Mouse (Mus musculus): ENCODE results near the gene Stoml1. TPM values are rescaled to one million over a fixed set of nuclear protein-coding genes. Genes with fewer than 3 reads are reported as not detected.
"Not testable (repeated sequence)": the region's sequence is repeated elsewhere in the genome, so short reads cannot be mapped to it uniquely, and the experiment has no call there.

The Stoml1 gene
- polyA plus RNA-seq, 1 experiment from 2014 or later, result 19.4 TPM

- Histone ChIP-seq H3K27ac (ENCODE audit: low read depth, low read length) (peak overlapping the region; percentile 86), H3K9me3 (replicated peaks; ENCODE audit: control insufficient read depth, low read length) (no peaks in the 10 kb centered on the region), H3K4me2 (peak overlapping the region; percentile 80), H3K4me1 (ENCODE audit: control insufficient read depth, insufficient read depth, low read length) (peaks cover 34% of the 10 kb centered on the region), H3K4me3 (ENCODE audit: low read depth, low read length) (peak overlapping the region; percentile 68), H3K36me3 (ENCODE audit: control insufficient read depth, insufficient read depth, low read length) (no peaks in the 10 kb centered on the region), H3K9ac (ENCODE audit: low read depth, low read length) (peak overlapping the region; percentile 90), H3K27me3 (ENCODE audit: control insufficient read depth, insufficient read depth, low read length) (no peaks in the 10 kb centered on the region)
- ATAC-seq (replicated peaks; ENCODE audit: insufficient number of reproducible peaks, low FRiP score, low TSS enrichment), result no peak
- 38% methylated on average over 7 of the region's 7 CpGs for WGBS (ENCODE audit: insufficient replicate concordance)
Measured at GRCm38 (mm10) chr9:58248746-58249413, 4.1 kb upstream of the Stoml1 start.

DNA sequence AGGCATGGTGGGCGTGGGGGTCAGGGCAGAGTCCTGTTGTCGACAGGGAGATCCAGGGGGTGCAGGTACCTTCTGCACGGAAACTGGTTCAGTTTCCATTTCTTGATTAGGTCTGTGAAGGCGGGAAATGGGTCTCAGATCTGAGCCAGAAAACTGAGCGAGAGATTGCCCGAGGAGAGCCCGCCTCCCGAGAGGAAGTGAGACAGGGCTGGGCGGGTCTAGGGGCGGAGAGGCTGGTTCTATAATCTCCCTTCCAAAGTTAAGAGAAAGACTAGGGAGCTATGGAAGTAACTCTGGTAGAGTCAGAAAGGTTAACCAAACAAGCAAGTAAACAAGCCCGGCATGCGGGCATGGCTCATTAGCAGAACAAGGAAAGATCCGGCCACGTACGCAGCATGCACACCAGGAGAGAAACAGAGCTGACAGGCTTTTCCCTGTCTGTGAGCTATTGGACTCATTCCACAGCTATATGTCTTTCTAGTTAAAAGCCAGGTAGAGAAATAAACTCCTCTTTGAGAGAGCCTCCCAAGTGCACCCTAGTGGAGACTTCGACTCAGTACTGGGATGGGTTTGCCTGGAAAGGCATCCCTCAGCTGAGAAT lies 3.3 kb upstream of the Stoml1 start, which contains the start of gene Pml:
TSS of gene Pml (minus strand) at position 195 of the 601 bp plus-strand sequence.
- H3K9me3 ChIP-seq (replicated peaks; ENCODE audit: control insufficient read depth, low read length), result no peaks in the 10 kb centered on the region
- 0 out of 2 replicates have a peak, but pooled peaks have one; percentile 46 for ATAC-seq (replicated peaks; ENCODE audit: insufficient number of reproducible peaks, low FRiP score, low TSS enrichment)
- no peaks in the 10 kb centered on the region for H3K27me3 ChIP-seq (ENCODE audit: control insufficient read depth, insufficient read depth, low read length)
- H3K4me1 ChIP-seq (ENCODE audit: control insufficient read depth, insufficient read depth, low read length), result peaks cover 30% of the 10 kb centered on the region
- H3K9ac ChIP-seq (ENCODE audit: low read depth, low read length), result peak within 1 kb of the TSS; percentile 90
- H3K36me3 ChIP-seq (ENCODE audit: control insufficient read depth, insufficient read depth, low read length), result no peaks in the 10 kb centered on the region
- peak within 1 kb of the TSS; percentile 80 for H3K4me2 ChIP-seq
- WGBS (ENCODE audit: insufficient replicate concordance), result under 1% methylated on average over 16 of the region's 16 CpGs
- H3K4me3 ChIP-seq (ENCODE audit: low read depth, low read length), result peak within 1 kb of the TSS; percentile 68
- peak within 1 kb of the TSS; percentile 86 for H3K27ac ChIP-seq (ENCODE audit: low read depth, low read length)

DNA sequence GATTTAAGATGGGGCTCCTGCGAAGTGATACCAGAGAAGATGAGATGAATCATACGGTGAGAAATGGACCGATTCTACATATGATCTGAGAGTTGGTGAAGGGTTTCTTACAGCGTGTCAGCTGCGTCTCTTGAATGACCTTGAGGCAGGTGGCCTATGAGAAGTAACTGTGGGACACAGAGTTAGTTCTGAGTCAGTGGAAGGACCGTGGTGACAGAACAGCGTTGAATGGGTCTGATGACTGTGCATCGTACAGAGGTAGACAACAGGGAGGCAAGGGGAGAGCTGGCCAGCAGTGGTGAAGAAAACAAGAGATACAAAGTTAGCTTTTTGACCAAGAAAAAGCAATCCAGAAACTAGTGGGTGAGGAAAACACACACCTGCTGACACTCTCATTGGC lies 2.6 kb upstream of the Stoml1 start:
- no peak for ATAC-seq (replicated peaks; ENCODE audit: insufficient number of reproducible peaks, low FRiP score, low TSS enrichment)
- Histone ChIP-seq H3K4me1 (ENCODE audit: control insufficient read depth, insufficient read depth, low read length) (peaks cover 30% of the 10 kb centered on the region), H3K27ac (ENCODE audit: low read depth, low read length) (peak overlapping the region; percentile 86), H3K9me3 (replicated peaks; ENCODE audit: control insufficient read depth, low read length) (no peaks in the 10 kb centered on the region), H3K27me3 (ENCODE audit: control insufficient read depth, insufficient read depth, low read length) (no peaks in the 10 kb centered on the region), H3K36me3 (ENCODE audit: control insufficient read depth, insufficient read depth, low read length) (no peaks in the 10 kb centered on the region), H3K9ac (ENCODE audit: low read depth, low read length) (peak overlapping the region; percentile 90), H3K4me2 (peak overlapping the region; percentile 80), H3K4me3 (ENCODE audit: low read depth, low read length) (peak overlapping the region; percentile 68)
- WGBS (ENCODE audit: insufficient replicate concordance), result 67% methylated on average over 8 of the region's 8 CpGs

DNA sequence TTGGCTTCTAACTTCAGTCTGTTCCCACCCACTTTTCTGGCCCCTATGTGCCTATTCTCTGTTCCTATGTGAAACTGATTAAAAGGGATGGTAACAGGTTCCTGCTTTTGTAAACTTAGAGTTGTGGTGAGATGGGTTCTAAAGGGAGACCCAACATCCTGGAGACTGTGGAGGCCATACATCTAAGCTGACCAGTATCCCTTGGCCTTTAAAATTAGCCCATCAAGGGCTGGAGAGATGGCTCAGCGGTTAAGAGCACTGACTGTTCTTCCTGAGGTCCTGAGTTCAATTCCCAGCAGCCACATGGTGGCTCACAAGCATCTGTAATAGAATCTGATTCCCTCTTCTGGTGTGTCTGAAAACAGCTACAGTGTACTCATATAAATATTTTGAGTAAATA lies 2.2 kb upstream of the Stoml1 start:
- Histone ChIP-seq H3K4me1 (ENCODE audit: control insufficient read depth, insufficient read depth, low read length) (peaks cover 30% of the 10 kb centered on the region), H3K4me2 (peak overlapping the region; percentile 80; the same call in 1 of the 2 replicates), H3K27ac (ENCODE audit: low read depth, low read length) (peak overlapping the region; percentile 86)
- not testable (repeated sequence) for H3K27me3 ChIP-seq (ENCODE audit: control insufficient read depth, insufficient read depth, low read length); H3K9ac ChIP-seq (ENCODE audit: low read depth, low read length); H3K9me3 ChIP-seq (replicated peaks; ENCODE audit: control insufficient read depth, low read length); H3K36me3 ChIP-seq (ENCODE audit: control insufficient read depth, insufficient read depth, low read length); H3K4me3 ChIP-seq (ENCODE audit: low read depth, low read length); ATAC-seq (replicated peaks; ENCODE audit: insufficient number of reproducible peaks, low FRiP score, low TSS enrichment)
- WGBS (ENCODE audit: insufficient replicate concordance), result 85% methylated on average over 1 of the region's 1 CpGs

GRCm38 (mm10) chr9:58253805-58254122 lies 800 bp downstream of the Stoml1 start:
- not testable (repeated sequence) for H3K27ac ChIP-seq (ENCODE audit: low read depth, low read length); ATAC-seq (replicated peaks; ENCODE audit: insufficient number of reproducible peaks, low FRiP score, low TSS enrichment); H3K36me3 ChIP-seq (ENCODE audit: control insufficient read depth, insufficient read depth, low read length); H3K27me3 ChIP-seq (ENCODE audit: control insufficient read depth, insufficient read depth, low read length); H3K9me3 ChIP-seq (replicated peaks; ENCODE audit: control insufficient read depth, low read length)
- H3K4me2 ChIP-seq, result peak overlapping the region; percentile 84
- H3K9ac ChIP-seq (ENCODE audit: low read depth, low read length), result peak overlapping the region; percentile 85
- H3K4me3 ChIP-seq (ENCODE audit: low read depth, low read length), result peak overlapping the region; percentile 87
- peaks cover 12% of the 10 kb centered on the region for H3K4me1 ChIP-seq (ENCODE audit: control insufficient read depth, insufficient read depth, low read length)
- WGBS (ENCODE audit: insufficient replicate concordance), result 60% methylated on average over 5 of the region's 5 CpGs

DNA sequence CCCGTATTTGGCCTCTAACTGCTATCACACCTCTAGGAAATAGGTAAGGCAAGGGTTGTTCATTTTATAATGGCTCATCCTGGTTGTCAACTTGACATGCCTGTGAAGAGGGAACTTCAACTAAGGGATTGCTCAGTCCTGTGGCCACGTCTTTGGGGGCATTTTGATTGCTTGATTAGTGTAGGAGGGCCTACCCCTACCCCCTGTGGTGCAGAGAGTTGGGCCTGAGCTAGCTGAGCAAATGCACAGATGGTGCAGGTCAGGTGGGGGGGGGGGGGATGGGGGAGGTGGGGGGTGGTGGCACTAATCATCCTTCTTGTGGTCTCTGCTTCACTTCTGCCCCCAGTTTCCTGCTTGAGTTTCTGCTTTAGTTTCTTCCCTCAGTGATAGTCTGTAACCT lies 2.1 kb downstream of the Stoml1 start:
- no peaks in the 10 kb centered on the region for H3K27me3 ChIP-seq (ENCODE audit: control insufficient read depth, insufficient read depth, low read length)
- H3K9me3 ChIP-seq (replicated peaks; ENCODE audit: control insufficient read depth, low read length), result no peaks in the 10 kb centered on the region
- no peak for ATAC-seq (replicated peaks; ENCODE audit: insufficient number of reproducible peaks, low FRiP score, low TSS enrichment)
- no peak overlapping the region for H3K4me3 ChIP-seq (ENCODE audit: low read depth, low read length)
- peaks cover 2% of the 10 kb centered on the region; the same call in 1 of the 2 replicates for H3K36me3 ChIP-seq (ENCODE audit: control insufficient read depth, insufficient read depth, low read length)
- H3K4me2 ChIP-seq, result no peak overlapping the region
- 60% methylated on average over 2 of the region's 2 CpGs for WGBS (ENCODE audit: insufficient replicate concordance)
- no peak overlapping the region for H3K27ac ChIP-seq (ENCODE audit: low read depth, low read length)
- H3K9ac ChIP-seq (ENCODE audit: low read depth, low read length), result no peak overlapping the region
- H3K4me1 ChIP-seq (ENCODE audit: control insufficient read depth, insufficient read depth, low read length), result peaks cover 7% of the 10 kb centered on the region

DNA sequence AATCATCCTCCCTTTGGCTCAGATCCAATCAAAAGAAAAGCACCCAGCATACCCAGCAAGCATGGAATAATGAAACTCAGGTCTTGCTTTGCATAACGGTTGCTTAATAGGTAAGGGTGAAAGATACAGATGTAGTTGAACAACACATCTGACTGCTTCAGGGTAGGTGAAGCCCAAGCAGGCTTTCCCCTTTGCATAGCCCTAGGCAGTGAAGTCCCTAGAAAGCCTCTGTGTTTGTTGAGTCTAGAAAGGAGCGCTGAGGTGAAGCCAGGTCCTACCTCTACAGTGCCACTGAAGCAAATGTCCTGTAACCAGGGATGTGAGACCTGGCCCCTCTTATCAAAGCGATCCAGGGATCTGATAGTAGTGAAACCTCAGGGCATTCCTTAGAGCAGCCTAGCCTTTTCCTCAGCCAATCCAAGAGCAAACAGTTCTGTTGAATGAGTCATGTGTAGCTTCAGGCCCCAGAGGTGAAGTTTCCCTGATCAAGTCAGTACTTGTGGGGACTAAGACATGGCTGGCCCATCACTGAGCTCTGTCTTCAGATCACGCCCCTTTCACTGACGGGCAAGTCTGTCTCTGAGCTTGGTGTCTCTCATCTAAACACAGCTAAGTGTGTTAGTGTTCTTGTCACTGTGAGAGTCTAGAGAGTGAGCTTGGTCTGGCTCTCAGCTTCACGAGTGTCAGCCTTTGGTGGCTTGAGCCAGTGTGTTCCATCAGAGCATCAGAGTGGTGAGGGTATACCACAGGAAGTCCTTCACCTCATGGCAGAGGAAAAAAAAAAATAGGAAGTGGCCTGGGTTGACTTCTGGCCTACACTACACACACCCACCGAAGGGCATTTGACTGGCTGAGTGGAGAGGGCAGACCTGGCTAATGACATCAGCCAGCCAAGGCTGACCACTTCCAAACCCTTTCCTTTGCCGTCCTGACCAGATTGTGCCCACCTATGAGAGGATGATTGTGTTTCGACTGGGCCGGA lies 3.0 kb downstream of the Stoml1 start:
- H3K4me2 ChIP-seq, result no peak overlapping the region

DNA sequence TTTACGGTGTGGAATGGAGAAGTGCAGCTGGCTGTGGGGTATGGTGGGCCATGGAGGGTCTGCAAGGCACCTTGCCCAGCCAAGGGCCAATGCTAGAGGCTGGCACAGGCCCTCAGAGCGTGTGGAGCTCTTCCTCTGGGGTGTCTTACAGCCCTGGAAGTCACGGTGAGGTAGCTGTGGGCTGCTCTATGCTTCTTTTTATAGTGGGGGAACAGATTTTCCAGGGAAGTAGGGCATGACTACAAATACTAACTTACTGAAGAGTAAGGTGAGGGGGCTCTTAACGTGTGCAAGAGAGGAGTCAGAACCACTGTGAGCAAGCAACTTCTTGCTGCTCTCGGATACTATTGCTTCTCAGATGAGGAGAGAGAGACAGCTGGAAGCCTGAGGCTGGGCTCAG lies 9.5 kb downstream of the Stoml1 start:
- WGBS (ENCODE audit: insufficient replicate concordance), result 79% methylated on average over 5 of the region's 5 CpGs
- no peak overlapping the region for H3K4me2 ChIP-seq
- H3K27ac ChIP-seq (ENCODE audit: low read depth, low read length), result no peak overlapping the region
- peaks cover 9% of the 10 kb centered on the region for H3K4me1 ChIP-seq (ENCODE audit: control insufficient read depth, insufficient read depth, low read length)
- no peaks in the 10 kb centered on the region for H3K27me3 ChIP-seq (ENCODE audit: control insufficient read depth, insufficient read depth, low read length)
- no peak for ATAC-seq (replicated peaks; ENCODE audit: insufficient number of reproducible peaks, low FRiP score, low TSS enrichment)
- H3K9ac ChIP-seq (ENCODE audit: low read depth, low read length), result no peak overlapping the region
- no peak overlapping the region for H3K4me3 ChIP-seq (ENCODE audit: low read depth, low read length)
- H3K36me3 ChIP-seq (ENCODE audit: control insufficient read depth, insufficient read depth, low read length), result peaks cover 13% of the 10 kb centered on the region
- H3K9me3 ChIP-seq (replicated peaks; ENCODE audit: control insufficient read depth, low read length), result no peaks in the 10 kb centered on the region

More for the DNA sequence above, 3.0 kb downstream of the Stoml1 start:
- WGBS (ENCODE audit: insufficient replicate concordance), result 77% methylated on average over 10 of the region's 10 CpGs
- H3K9ac ChIP-seq (ENCODE audit: low read depth, low read length), result no peak overlapping the region
- H3K27ac ChIP-seq (ENCODE audit: low read depth, low read length), result no peak overlapping the region
- H3K27me3 ChIP-seq (ENCODE audit: control insufficient read depth, insufficient read depth, low read length), result no peaks in the 10 kb centered on the region
- peaks cover 2% of the 10 kb centered on the region; the same call in 1 of the 2 replicates for H3K4me1 ChIP-seq (ENCODE audit: control insufficient read depth, insufficient read depth, low read length)
- H3K4me3 ChIP-seq (ENCODE audit: low read depth, low read length), result no peak overlapping the region
- H3K36me3 ChIP-seq (ENCODE audit: control insufficient read depth, insufficient read depth, low read length), result peaks cover 2% of the 10 kb centered on the region; the same call in 1 of the 2 replicates
- ATAC-seq (replicated peaks; ENCODE audit: insufficient number of reproducible peaks, low FRiP score, low TSS enrichment), result no peak
- H3K9me3 ChIP-seq (replicated peaks; ENCODE audit: control insufficient read depth, low read length), result no peaks in the 10 kb centered on the region
